Comparison of ENCODE assay signal across 9 mouse cellular contexts in genomic region chr1:64717504-64717903, GRCm38 (mm10). TPM values are rescaled to one million over a fixed set of nuclear protein-coding genes. Genes with fewer than 3 reads are reported as not detected.
DNase-seq lines count a peak whose midpoint lies in the region; ATAC-seq lines count a peak whose summit lies in the region.
"Had no signal": no experiment of that assay in that cellular context is flagged by ENCODE, and none has a peak within 500 bp of the region (broad histone marks: within the 10 kb centered on the region; RNA-seq: fewer than 3 reads in every experiment).

No protein-coding gene starts in this region.

- H3K27ac ChIP-seq in neural tube, embryonic 12.5 days = no peak overlapping the region
- no peak overlapping the region for H3K27ac ChIP-seq in hindbrain, embryonic 16.5 days (ENCODE audit: low read depth, low read length)
- H3K27ac ChIP-seq: embryonic facial prominence, embryonic 13.5 days had no signal

- H3K27me3 ChIP-seq in neural tube, embryonic 12.5 days (replicated peaks) = no peaks in the 10 kb centered on the region
- H3K27me3 ChIP-seq in hindbrain, embryonic 16.5 days (replicated peaks; ENCODE audit: control insufficient read depth, insufficient read depth, low read length) = no peaks in the 10 kb centered on the region
- H3K27me3 ChIP-seq: embryonic facial prominence, embryonic 13.5 days had no signal

- H3K9me3 ChIP-seq in neural tube, embryonic 12.5 days = no peaks in the 10 kb centered on the region
- H3K9me3 ChIP-seq in hindbrain, embryonic 16.5 days (ENCODE audit: control insufficient read depth, low read length) = no peaks in the 10 kb centered on the region
- H3K9me3 ChIP-seq: embryonic facial prominence, embryonic 13.5 days had no signal

- H3K9ac ChIP-seq in neural tube, embryonic 12.5 days = no peak overlapping the region
- no peak overlapping the region for H3K9ac ChIP-seq in hindbrain, embryonic 16.5 days (ENCODE audit: low read depth, low read length)
- H3K9ac ChIP-seq: embryonic facial prominence, embryonic 13.5 days had no signal

- no peaks in the 10 kb centered on the region for H3K4me1 ChIP-seq in neural tube, embryonic 12.5 days
- no peaks in the 10 kb centered on the region; the same call in 1 of the 2 replicates for H3K4me1 ChIP-seq in hindbrain, embryonic 16.5 days (ENCODE audit: control insufficient read depth, insufficient read depth, low read depth, low read length)
- H3K4me1 ChIP-seq: embryonic facial prominence, embryonic 13.5 days had no signal

- ATAC-seq in neural tube, embryonic 12.5 days (ENCODE audit: low FRiP score, low read depth) = peak; percentile 44; the same call in 1 of the 2 replicates
- peak; percentile 79 for ATAC-seq in erythroid progenitor cell, adult 5-6 weeks (replicated peaks; ENCODE audit: low FRiP score, poor library complexity, severe bottlenecking)
- peak; percentile 86 for ATAC-seq in hindbrain, embryonic 16.5 days
- peak; percentile 94 for ATAC-seq in monocyte, adult 5-6 weeks (replicated peaks; ENCODE audit: insufficient number of reproducible peaks, low FRiP score, low TSS enrichment, poor library complexity, severe bottlenecking)

- H3K36me3 ChIP-seq in neural tube, embryonic 12.5 days = peaks cover 22% of the 10 kb centered on the region
- peaks cover 8% of the 10 kb centered on the region for H3K36me3 ChIP-seq in hindbrain, embryonic 16.5 days (ENCODE audit: control insufficient read depth, insufficient read depth, low read length)

- no peak overlapping the region for H3K4me3 ChIP-seq in neural tube, embryonic 12.5 days
- H3K4me3 ChIP-seq in hindbrain, embryonic 16.5 days (ENCODE audit: low read length) = no peak overlapping the region
- H3K4me3 ChIP-seq: embryonic facial prominence, embryonic 13.5 days had no signal

- H3K4me2 ChIP-seq in neural tube, embryonic 12.5 days (replicated peaks) = no peak overlapping the region
- H3K4me2 ChIP-seq in hindbrain, embryonic 16.5 days (ENCODE audit: low read length) = no peak overlapping the region
- H3K4me2 ChIP-seq: embryonic facial prominence, embryonic 13.5 days had no signal

- intact Hi-C loops in left cerebral cortex, postnatal 4 days (cut with DNase I) = no loop called here

- DNase-seq in neural tube, embryonic 10.5 days (ENCODE audit: extremely low spot score, low spot score) = no peak
- peak; percentile 29 for DNase-seq in adrenal gland, adult 8-10 months
- peak; percentile 55 for DNase-seq in left cerebral cortex, postnatal 4 days
- DNase-seq in thymus, postnatal 4 days = peak; percentile 72

RNA-seq across cellular contexts. Expression of gene Fzd5, which starts 20.0 kb away (rescaled TPM):
- polyA plus RNA-seq in neural tube, embryonic 12.5 days (2016; fragmentation: Nextera tagmentation; extraction: Ambion mirVana) = 0.27 and 0.28 TPM in 2 replicates
- total RNA-seq in adrenal gland, adult 8-10 months (2022) = 10 to 100 TPM; 14.9 to 34.1 (median 21.4) TPM
- 6.1 and 10.1 TPM in 2 replicates for total RNA-seq in erythroid progenitor cell, adult 5-6 weeks (2015; ENCODE audit: low replicate concordance)
- total RNA-seq in erythroid progenitor cell, adult 5-6 weeks (2017; ENCODE audit: low replicate concordance) = 8.9 and 11.6 TPM in 2 replicates
- polyA plus RNA-seq in hindbrain, embryonic 16.5 days (2015; fragmentation: Nextera tagmentation; extraction: Ambion mirVana) = 0.21 and 0.27 TPM in 2 replicates
- 1 to 10 TPM; 1.0 to 1.1 TPM for total RNA-seq in left cerebral cortex, postnatal 4 days (2021)
- total RNA-seq in monocyte, adult 5-6 weeks (2017) = 4.8 to 20.0 TPM (median 6.9 TPM) in 3 replicates

RNA-seq across cellular contexts. Expression of gene Ccnyl1, which starts 27.2 kb away (rescaled TPM):
- polyA plus RNA-seq in neural tube, embryonic 12.5 days (2016; fragmentation: Nextera tagmentation; extraction: Ambion mirVana) = 6.3 and 7.3 TPM in 2 replicates
- 10 to 100 TPM; 12.0 to 15.6 (median 13.6) TPM for total RNA-seq in adrenal gland, adult 8-10 months (2022)
- 5.9 and 11.9 TPM in 2 replicates for total RNA-seq in erythroid progenitor cell, adult 5-6 weeks (2015; ENCODE audit: low replicate concordance)
- 1.8 TPM in 1 of 2 replicates, not detected in the other for total RNA-seq in erythroid progenitor cell, adult 5-6 weeks (2017; ENCODE audit: low replicate concordance)
- polyA plus RNA-seq in hindbrain, embryonic 16.5 days (2015; fragmentation: Nextera tagmentation; extraction: Ambion mirVana) = 4.5 and 4.6 TPM in 2 replicates
- 10 to 100 TPM; 30.6 to 33.1 TPM for total RNA-seq in left cerebral cortex, postnatal 4 days (2021)
- total RNA-seq in monocyte, adult 5-6 weeks (2017) = 4.4 to 7.2 TPM (median 4.7 TPM) in 3 replicates

Comparison
In these comparisons a context has a peak if more than half of its experiments do, and no peak if none do; other contexts are left out.
1. ATAC-seq: peak in every context shown above with its lines; median percentile 94 in monocyte, adult 5-6 weeks; 86 in hindbrain, embryonic 16.5 days; 79 in erythroid progenitor cell, adult 5-6 weeks; 44 in neural tube, embryonic 12.5 days.